Mouse (Mus musculus): ENCODE measurements at regions not wholly inside any gene's neighbourhood (a gene's known extent, or its start where the extent isn't known, plus 50 kb on each side); places are given as distances from the start of the nearest gene placed in this dataset.

GRCm38 (mm10) chr5:149338016-149338696 lies 73.4 kb upstream of the Medag start:
- no peak for ATAC-seq (ENCODE audit: low FRiP score, low TSS enrichment)

GRCm38 (mm10) chr5:149338697-149339078 lies 72.9 kb upstream of the Medag start:
- no peak overlapping the region for H3K4me3 ChIP-seq (ENCODE audit: low read length)
- 0 out of 2 replicates have a peak, but pooled peaks cover 2% of the 10 kb centered on the region for H3K4me1 ChIP-seq (ENCODE audit: insufficient read depth, low read length)
- H3K36me3 ChIP-seq (ENCODE audit: insufficient read depth, low read length): no peaks in the 10 kb centered on the region
- H3K9ac ChIP-seq (replicated peaks; ENCODE audit: low read length): no peak overlapping the region
- WGBS: 55% methylated on average over 5 of the region's 5 CpGs
- no peak for ATAC-seq (ENCODE audit: low FRiP score, low TSS enrichment)
- H3K27me3 ChIP-seq (ENCODE audit: insufficient read depth, low read length): no peaks in the 10 kb centered on the region
- no peaks in the 10 kb centered on the region for H3K9me3 ChIP-seq (ENCODE audit: low read length)
- no peak overlapping the region for H3K4me2 ChIP-seq (replicated peaks; ENCODE audit: low read depth, low read length)
- H3K27ac ChIP-seq (ENCODE audit: low read length): no peak overlapping the region

More at GRCm38 (mm10) chr5:149338016-149338696, 73.4 kb upstream of the Medag start:
- Histone ChIP-seq H3K4me1 (ENCODE audit: insufficient read depth, low read length) (0 out of 2 replicates have a peak, but pooled peaks cover 2% of the 10 kb centered on the region), H3K9me3 (ENCODE audit: low read length) (no peaks in the 10 kb centered on the region), H3K27me3 (ENCODE audit: insufficient read depth, low read length) (no peaks in the 10 kb centered on the region), H3K9ac (replicated peaks; ENCODE audit: low read length) (no peak overlapping the region), H3K4me2 (replicated peaks; ENCODE audit: low read depth, low read length) (no peak overlapping the region), H3K4me3 (ENCODE audit: low read length) (no peak overlapping the region), H3K36me3 (ENCODE audit: insufficient read depth, low read length) (no peaks in the 10 kb centered on the region), H3K27ac (ENCODE audit: low read length) (no peak overlapping the region)
- WGBS: 65% methylated on average over 15 of the region's 15 CpGs

DNA sequence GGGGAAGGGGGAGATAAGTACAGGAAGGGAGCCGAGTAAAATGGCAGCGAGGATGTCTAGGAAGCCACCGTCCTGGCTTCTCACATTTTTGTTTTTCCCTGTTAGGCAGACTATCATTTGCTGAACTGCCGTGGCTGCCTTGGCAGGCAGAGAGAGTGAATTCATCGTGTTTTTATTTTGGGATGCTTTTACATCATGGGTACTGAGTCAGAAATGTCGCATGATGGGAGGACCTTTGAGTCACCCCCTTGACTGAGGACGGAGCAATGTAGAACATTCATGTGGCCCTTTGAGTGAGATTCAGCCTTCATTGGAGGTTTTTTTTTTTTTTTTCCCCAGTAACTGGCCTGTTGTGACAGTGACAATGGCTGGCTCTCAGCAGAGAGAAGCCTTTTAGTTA lies 71.2 kb upstream of the Medag start:
- no peak for ATAC-seq (ENCODE audit: low FRiP score, low TSS enrichment)
- H3K9ac ChIP-seq (replicated peaks; ENCODE audit: low read length): no peak overlapping the region
- H3K27ac ChIP-seq (ENCODE audit: low read length): no peak overlapping the region
- no peaks in the 10 kb centered on the region for H3K27me3 ChIP-seq (ENCODE audit: insufficient read depth, low read length)
- H3K4me3 ChIP-seq (ENCODE audit: low read length): no peak overlapping the region
- no peaks in the 10 kb centered on the region for H3K9me3 ChIP-seq (ENCODE audit: low read length)
- 81% methylated on average over 7 of the region's 7 CpGs for WGBS
- 0 out of 2 replicates have a peak, but pooled peaks cover 2% of the 10 kb centered on the region for H3K4me1 ChIP-seq (ENCODE audit: insufficient read depth, low read length)
- H3K36me3 ChIP-seq (ENCODE audit: insufficient read depth, low read length): no peaks in the 10 kb centered on the region
- no peak overlapping the region for H3K4me2 ChIP-seq (replicated peaks; ENCODE audit: low read depth, low read length)

- Histone ChIP-seq H3K9ac (replicated peaks; ENCODE audit: low read length) (no peak overlapping the region), H3K4me1 (ENCODE audit: insufficient read depth, low read length) (no peaks in the 10 kb centered on the region), H3K9me3 (ENCODE audit: low read length) (no peaks in the 10 kb centered on the region), H3K4me3 (ENCODE audit: low read length) (no peak overlapping the region), H3K27ac (ENCODE audit: low read length) (no peak overlapping the region), H3K4me2 (replicated peaks; ENCODE audit: low read depth, low read length) (no peak overlapping the region), H3K27me3 (ENCODE audit: insufficient read depth, low read length) (no peaks in the 10 kb centered on the region), H3K36me3 (ENCODE audit: insufficient read depth, low read length) (no peaks in the 10 kb centered on the region)
- ATAC-seq (ENCODE audit: low FRiP score, low TSS enrichment): no peak
- WGBS: 66% methylated on average over 6 of the region's 6 CpGs
Measured at GRCm38 (mm10) chr5:149341461-149341860, 70.1 kb upstream of the Medag start.

DNA sequence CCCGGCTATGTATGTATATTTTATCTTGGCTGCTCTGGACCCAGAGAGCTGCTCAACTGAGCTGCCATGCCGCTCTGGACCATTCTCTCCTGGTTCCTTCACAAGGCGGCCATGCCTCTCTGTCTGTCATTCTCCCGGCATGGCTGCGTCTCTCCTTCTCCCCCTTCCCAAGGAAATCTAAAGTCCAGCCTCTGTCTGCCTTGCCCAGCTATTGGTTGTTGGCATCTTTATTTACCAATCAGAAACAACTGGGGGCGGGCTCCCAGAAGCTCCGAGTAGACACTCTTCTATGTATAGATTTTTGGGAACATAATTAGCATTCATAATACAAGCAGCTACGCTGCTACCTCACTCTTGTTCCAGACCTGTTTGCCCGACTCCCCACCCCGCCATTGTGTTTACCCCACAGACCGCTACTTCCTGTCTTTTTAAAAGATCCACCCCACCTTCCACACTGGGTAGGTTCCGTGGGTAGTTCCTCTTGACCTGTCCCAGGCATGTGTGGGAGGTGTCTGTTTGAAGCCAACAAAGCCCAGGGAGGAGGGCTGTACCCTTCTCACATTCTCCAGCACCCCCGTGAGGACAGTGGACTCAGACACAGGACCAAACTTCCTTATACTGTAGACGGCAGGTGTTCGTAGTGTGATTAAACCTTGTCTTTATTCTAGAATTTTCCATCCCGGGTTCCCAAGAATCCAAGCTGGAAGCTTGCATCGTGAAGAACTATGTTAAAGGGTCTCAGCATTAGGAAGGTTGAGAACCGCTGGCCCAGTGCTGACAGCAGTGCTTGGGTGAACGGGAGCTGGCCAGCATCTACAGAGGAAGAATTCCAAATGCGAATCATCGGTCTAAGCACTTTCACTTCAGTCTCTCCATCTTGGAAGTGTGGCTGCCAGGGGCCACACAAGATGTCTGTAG lies 67.7 kb upstream of the Medag start:
- no peaks in the 10 kb centered on the region for H3K27me3 ChIP-seq (ENCODE audit: insufficient read depth, low read length)
- no peak overlapping the region for H3K27ac ChIP-seq (ENCODE audit: low read length)
- H3K4me3 ChIP-seq (ENCODE audit: low read length): no peak overlapping the region
- ATAC-seq (ENCODE audit: low FRiP score, low TSS enrichment): no peak
- no peaks in the 10 kb centered on the region for H3K4me1 ChIP-seq (ENCODE audit: insufficient read depth, low read length)
- H3K4me2 ChIP-seq (replicated peaks; ENCODE audit: low read depth, low read length): no peak overlapping the region
- no peaks in the 10 kb centered on the region for H3K9me3 ChIP-seq (ENCODE audit: low read length)
- H3K36me3 ChIP-seq (ENCODE audit: insufficient read depth, low read length): no peaks in the 10 kb centered on the region
- H3K9ac ChIP-seq (replicated peaks; ENCODE audit: low read length): no peak overlapping the region
- WGBS: 79% methylated on average over 21 of the region's 21 CpGs

DNA sequence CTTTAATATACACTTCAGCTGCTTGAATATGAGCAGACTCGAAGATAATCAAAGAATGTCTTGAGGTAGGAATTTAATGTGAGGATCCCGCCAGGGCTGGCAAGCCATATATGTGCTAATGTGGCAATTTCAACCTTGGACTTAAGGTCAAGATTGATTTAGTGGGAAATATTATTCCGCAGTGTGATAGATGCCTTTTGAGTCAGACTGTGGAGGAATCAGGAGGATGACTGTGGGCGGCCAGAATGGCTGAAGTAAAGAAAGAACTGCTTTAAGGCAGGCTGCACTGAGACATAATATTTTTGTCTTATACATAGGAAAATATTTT lies 67.1 kb upstream of the Medag start:
- WGBS: 86% methylated on average over 4 of the region's 4 CpGs

GRCm38 (mm10) chr5:149345161-149345560 lies 66.4 kb upstream of the Medag start:
- Histone ChIP-seq H3K4me3 (ENCODE audit: low read length) (no peak overlapping the region), H3K9ac (replicated peaks; ENCODE audit: low read length) (no peak overlapping the region), H3K27ac (ENCODE audit: low read length) (no peak overlapping the region), H3K4me1 (ENCODE audit: insufficient read depth, low read length) (no peaks in the 10 kb centered on the region), H3K27me3 (ENCODE audit: insufficient read depth, low read length) (no peaks in the 10 kb centered on the region), H3K36me3 (ENCODE audit: insufficient read depth, low read length) (no peaks in the 10 kb centered on the region), H3K4me2 (replicated peaks; ENCODE audit: low read depth, low read length) (no peak overlapping the region), H3K9me3 (ENCODE audit: low read length) (no peaks in the 10 kb centered on the region)
- 89% methylated on average over 6 of the region's 6 CpGs for WGBS
- ATAC-seq (ENCODE audit: low FRiP score, low TSS enrichment): no peak

More for the DNA sequence above, 67.1 kb upstream of the Medag start:
- Histone ChIP-seq H3K9ac (replicated peaks; ENCODE audit: low read length) (no peak overlapping the region), H3K27ac (ENCODE audit: low read length) (no peak overlapping the region), H3K9me3 (ENCODE audit: low read length) (no peaks in the 10 kb centered on the region), H3K27me3 (ENCODE audit: insufficient read depth, low read length) (no peaks in the 10 kb centered on the region), H3K4me2 (replicated peaks; ENCODE audit: low read depth, low read length) (no peak overlapping the region), H3K4me1 (ENCODE audit: insufficient read depth, low read length) (no peaks in the 10 kb centered on the region), H3K36me3 (ENCODE audit: insufficient read depth, low read length) (no peaks in the 10 kb centered on the region), H3K4me3 (ENCODE audit: low read length) (no peak overlapping the region)
- no peak for ATAC-seq (ENCODE audit: low FRiP score, low TSS enrichment)

DNA sequence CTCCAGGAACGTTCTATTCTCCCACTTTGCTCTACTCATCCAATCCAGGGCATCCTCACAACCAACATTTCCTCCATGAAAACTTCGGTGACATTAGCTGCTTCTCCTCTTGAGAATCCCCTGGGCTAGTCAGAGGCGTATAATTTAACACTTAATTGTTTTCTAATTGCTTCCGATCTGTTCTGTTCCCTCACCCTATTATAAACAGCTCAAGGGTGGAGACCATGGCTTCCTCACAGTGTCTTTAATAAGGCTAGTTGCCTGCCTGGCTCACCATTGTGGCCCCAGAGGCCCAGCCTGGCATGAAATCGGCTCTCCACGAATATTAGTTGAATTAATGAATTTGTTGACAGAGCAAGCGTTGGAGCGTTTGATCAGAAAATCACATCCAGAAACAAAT lies 61.9 kb upstream of the Medag start:
- peaks cover 16% of the 10 kb centered on the region for H3K4me1 ChIP-seq (ENCODE audit: insufficient read depth, low read length)
- H3K27ac ChIP-seq (ENCODE audit: low read length): no peak overlapping the region
- H3K27me3 ChIP-seq (ENCODE audit: insufficient read depth, low read length): no peaks in the 10 kb centered on the region
- H3K36me3 ChIP-seq (ENCODE audit: insufficient read depth, low read length): no peaks in the 10 kb centered on the region
- no peaks in the 10 kb centered on the region for H3K9me3 ChIP-seq (ENCODE audit: low read length)
- ATAC-seq (ENCODE audit: low FRiP score, low TSS enrichment): no peak
- H3K4me2 ChIP-seq (replicated peaks; ENCODE audit: low read depth, low read length): no peak overlapping the region
- no peak overlapping the region for H3K4me3 ChIP-seq (ENCODE audit: low read length)
- no peak overlapping the region for H3K9ac ChIP-seq (replicated peaks; ENCODE audit: low read length)
- 50% methylated on average over 8 of the region's 8 CpGs for WGBS

- ATAC-seq (ENCODE audit: low FRiP score, low TSS enrichment): peak; percentile 77
- H3K4me2 ChIP-seq (replicated peaks; ENCODE audit: low read depth, low read length): 0 out of 2 replicates have a peak overlapping the region, but pooled peaks have one; percentile 14
- H3K36me3 ChIP-seq (ENCODE audit: insufficient read depth, low read length): no peaks in the 10 kb centered on the region
- H3K4me3 ChIP-seq (ENCODE audit: low read length): no peak overlapping the region
- no peaks in the 10 kb centered on the region for H3K9me3 ChIP-seq (ENCODE audit: low read length)
- H3K4me1 ChIP-seq (ENCODE audit: insufficient read depth, low read length): peaks cover 25% of the 10 kb centered on the region
- no peak overlapping the region for H3K9ac ChIP-seq (replicated peaks; ENCODE audit: low read length)
- H3K27me3 ChIP-seq (ENCODE audit: insufficient read depth, low read length): no peaks in the 10 kb centered on the region
- H3K27ac ChIP-seq (ENCODE audit: low read length): peak overlapping the region; percentile 19; the same call in 1 of the 2 replicates
- 14% methylated on average over 14 of the region's 14 CpGs for WGBS
Measured at GRCm38 (mm10) chr5:149353039-149353655, 58.4 kb upstream of the Medag start.

All from kidney, embryonic 16.5 days (tissue).